Comparison of ENCODE assay signal across 30 mouse cellular contexts in genomic region chr4:117669874-117670273, GRCm38 (mm10). TPM values are rescaled to one million over a fixed set of nuclear protein-coding genes. Genes with fewer than 3 reads are reported as not detected.
"Had no signal": no experiment of that assay in that cellular context is flagged by ENCODE, and none has a peak within 500 bp of the region (broad histone marks: within the 10 kb centered on the region; RNA-seq: fewer than 3 reads in every experiment).

No protein-coding gene starts in this region.

- H3K27ac ChIP-seq: kidney, postnatal 0 days; liver, embryonic 13.5 days; midbrain, embryonic 12.5 days; neural tube, embryonic 12.5 days; neural tube, embryonic 15.5 days; stomach, postnatal 0 days had no signal

- H3K9ac ChIP-seq: liver, embryonic 13.5 days; midbrain, embryonic 12.5 days; neural tube, embryonic 12.5 days; neural tube, embryonic 15.5 days had no signal

- DNase-seq: kidney, adult 2 months; left cerebral cortex, postnatal 4 days; liver, embryonic 13.5 days; lung, adult 2 months; lung, postnatal 14 days; lung, postnatal 4 days; right cerebral cortex, adult 18-20 months; right cerebral cortex, postnatal 14 days; right cerebral cortex, postnatal 4 days; thymus, adult 2 months; thymus, postnatal 14 days; thymus, postnatal 4 days had no signal

- H3K4me2 ChIP-seq: liver, embryonic 13.5 days; midbrain, embryonic 12.5 days; neural tube, embryonic 12.5 days; neural tube, embryonic 15.5 days had no signal

- H3K4me1 ChIP-seq: liver, embryonic 13.5 days; midbrain, embryonic 12.5 days had no signal

- H3K27me3 ChIP-seq: liver, embryonic 13.5 days; midbrain, embryonic 12.5 days; neural tube, embryonic 12.5 days; neural tube, embryonic 15.5 days had no signal

- H3K9me3 ChIP-seq: liver, embryonic 13.5 days; midbrain, embryonic 12.5 days; neural tube, embryonic 12.5 days; neural tube, embryonic 15.5 days had no signal

- H3K4me3 ChIP-seq: liver, embryonic 13.5 days; midbrain, embryonic 12.5 days; neural tube, embryonic 12.5 days; neural tube, embryonic 15.5 days had no signal

RNA-seq across cellular contexts. Expression of gene Gm12845, which starts 54.3 kb away (rescaled TPM):
- total RNA-seq: layer of hippocampus, adult 8-10 months; layer of hippocampus, postnatal 14 days; left cerebral cortex, adult 8-10 months; left cerebral cortex, postnatal 14 days; left cerebral cortex, postnatal 4 days; liver, adult 2 months; megakaryocyte progenitor cell, adult 5-6 weeks; megakaryocyte-erythroid progenitor cell, adult 5-6 weeks had no signal
- polyA plus RNA-seq: kidney, adult 2 months; kidney, embryonic 14.5 days; kidney, postnatal 0 days; large intestine, adult 2 months; limb, embryonic 14.5 days; liver, adult 2 months; liver, embryonic 13.5 days; liver, embryonic 16.5 days; lung, adult 2 months; lung, embryonic 16.5 days; midbrain, embryonic 12.5 days; neural tube, embryonic 12.5 days; neural tube, embryonic 15.5 days; stomach, embryonic 14.5 days; stomach, postnatal 0 days; thymus, adult 2 months had no signal
